Mouse (Mus musculus) T-cell, adult 2 months (primary cell): ENCODE measurements around the gene Fancm.
A peak's percentile ranks its signal among the peaks of the same experiment; 100 is the strongest.
"Not testable (repeated sequence)": the region's sequence is repeated elsewhere in the genome, so short reads cannot be mapped to it uniquely, and the experiment has no call there.

Experiments
- DNase-seq: peaks from one replicate; pipeline ENCODE4 v3.0.0; 2022; ENCODE audit warnings: low spot score

Gene Fancm

GRCm38 (mm10) chr12:65119451-65119850, 44.0 kb downstream of the Fancm start:
- DNase-seq = no peak

- not testable (repeated sequence) for DNase-seq
Measured at GRCm38 (mm10) chr12:65136121-65136520, 60.7 kb downstream of the Fancm start.

- peak; percentile 97 for DNase-seq
Measured at GRCm38 (mm10) chr12:65172021-65172951, 96.9 kb downstream of the Fancm start, which contains the start of gene Mis18bp1. TSS of gene Mis18bp1 (minus strand) at chr12:65172604.

GRCm38 (mm10) chr12:65172959-65173358, 97.6 kb downstream of the Fancm start:
- peak; percentile 70 for DNase-seq

- DNase-seq = no peak
Measured at GRCm38 (mm10) chr12:65173736-65174135, 98.3 kb downstream of the Fancm start.
